In genomic region chr6:146309335-146309734, GRCm38 (mm10) we compare ENCODE assay signal across 11 mouse cellular contexts.
"Had no signal": no experiment of that assay in that cellular context is flagged by ENCODE, and none has a peak within 500 bp of the region (broad histone marks: within the 10 kb centered on the region; RNA-seq: fewer than 3 reads in every experiment).

No protein-coding gene starts in this region.

- H3K36me3 ChIP-seq: limb, embryonic 13.5 days; midbrain, embryonic 10.5 days; neural tube, embryonic 12.5 days had no signal

- H3K9me3 ChIP-seq: limb, embryonic 13.5 days; midbrain, embryonic 10.5 days; neural tube, embryonic 12.5 days had no signal

- H3K4me3 ChIP-seq: limb, embryonic 13.5 days; midbrain, embryonic 10.5 days; myocyte; neural tube, embryonic 12.5 days had no signal

- H3K4me1 ChIP-seq: midbrain, embryonic 10.5 days; neural tube, embryonic 12.5 days had no signal

- H3K9ac ChIP-seq: neural tube, embryonic 12.5 days had no signal

- DNase-seq: kidney, adult 2 months; kidney, postnatal 14 days; left cerebral cortex, postnatal 4 days; lung, adult 18-20 months; midbrain, embryonic 14.5 days; thymus, postnatal 4 days had no signal

- H3K27me3 ChIP-seq: limb, embryonic 13.5 days; neural tube, embryonic 12.5 days had no signal

- H3K27ac ChIP-seq: limb, embryonic 13.5 days; midbrain, embryonic 10.5 days; neural tube, embryonic 12.5 days; stomach, postnatal 0 days had no signal

- H3K4me2 ChIP-seq: limb, embryonic 13.5 days; neural tube, embryonic 12.5 days had no signal
